Mouse (Mus musculus) spleen, adult 2 months (tissue): ENCODE data around the gene Syce2. TPM values are rescaled to one million over a fixed set of nuclear protein-coding genes. Genes with fewer than 3 reads are reported as not detected.
"Not testable (repeated sequence)": the region's sequence is repeated elsewhere in the genome, so short reads cannot be mapped to it uniquely, and the experiment has no call there.

Experiments
- DNase-seq, 2 experiments: peaks; one replicate each; pipeline versions ENCODE4 v3.0.0 to v3.0.0-alpha.2; 2012 to 2021; ENCODE audit warnings: low spot score in 2 of 2, low read depth in 1 of 2
- H3K27ac ChIP-seq: fragments of 200-500 bp; 2 replicates; pipeline ENCODE4 v1.5.1; 2012; ENCODE audit warnings: low read length, inconsistent platforms; ENCODE audit not compliant: insufficient read depth
- H3K27me3 ChIP-seq: fragments of 200-500 bp; 2 replicates; pipeline ENCODE4 v1.6.1; 2012; ENCODE audit warnings: mild to moderate bottlenecking, moderate library complexity, low read length, inconsistent platforms; ENCODE audit not compliant: control insufficient read depth, insufficient read depth
- H3K36me3 ChIP-seq: fragments of 200-500 bp; 2 replicates; pipeline ENCODE4 v1.6.1; 2012; ENCODE audit warnings: mild to moderate bottlenecking, low read length, inconsistent platforms; ENCODE audit not compliant: control insufficient read depth, insufficient read depth
- H3K4me1 ChIP-seq: fragments of 200-500 bp; 2 replicates; pipeline ENCODE4 v1.6.1; 2011; ENCODE audit warnings: inconsistent platforms; ENCODE audit not compliant: control insufficient read depth, insufficient read depth, insufficient read length
- H3K4me3 ChIP-seq: fragments of 200-500 bp; 2 replicates; pipeline ENCODE4 v1.5.1; 2011; ENCODE audit warnings: mild to moderate bottlenecking, inconsistent platforms; ENCODE audit not compliant: insufficient read depth, insufficient read length; ENCODE audit errors: extremely low read depth
- CTCF ChIP-seq: fragments of 200-500 bp; IDR thresholded peaks from 2 replicates; pipeline ENCODE4 v1.5.1; 2011; ENCODE audit warnings: mild to moderate bottlenecking, inconsistent platforms; ENCODE audit not compliant: insufficient read depth, insufficient read length, insufficient replicate concordance; ENCODE audit errors: extremely low read depth
- POLR2A ChIP-seq: fragments of 200-500 bp; IDR thresholded peaks from 2 replicates; pipeline ENCODE4 v1.6.1; 2011; ENCODE audit warnings: low read depth, low read length, inconsistent platforms
- WGBS: fragments of 180-500 bp; shearing (Covaris S2); methylation state at CpG from one replicate; pipeline ENCODE4 v1.1.7; 2018; 5-methylcytosine and 5-hydroxymethylcytosine counted together
- polyA plus RNA-seq: library from polyadenylated mRNA; depleted of rRNA; stranded (reverse); fragments of >200 nt; gene quantifications from 2 replicates; pipeline ENCODE4 v1.2.3, GENCODE M21; 2012

The Syce2 gene
- polyA plus RNA-seq, 1 experiment: 1.8 TPM

- Histone ChIP-seq H3K4me3 (peak overlapping the region; percentile 66), H3K36me3 (no peaks in the 10 kb centered on the region), H3K27ac (peak overlapping the region; percentile 21; the same call in 1 of the 2 replicates), H3K27me3 (no peaks in the 10 kb centered on the region), H3K4me1 (peaks cover 2% of the 10 kb centered on the region; the same call in 1 of the 2 replicates)
- TF ChIP-seq CTCF (no peak), POLR2A (no peak)
- WGBS: 8% methylated on average over 24 of the region's 24 CpGs
- DNase-seq: no peak
Measured at GRCm38 (mm10) chr8:84902367-84902919, 30.5 kb downstream of the Syce2 start.

- H3K36me3 ChIP-seq: no peaks in the 10 kb centered on the region
- TF ChIP-seq CTCF (peak; percentile 83), POLR2A (peak; percentile 24; the same call in 1 of the 2 replicates)
- no peaks in the 10 kb centered on the region for H3K27me3 ChIP-seq
- peak overlapping the region; percentile 66 for H3K4me3 ChIP-seq
- peak; percentile 71 to 89 for DNase-seq
- H3K4me1 ChIP-seq: peaks cover 2% of the 10 kb centered on the region; the same call in 1 of the 2 replicates
- under 1% methylated on average over 68 of the region's 68 CpGs for WGBS
- peak overlapping the region; percentile 83 for H3K27ac ChIP-seq
Measured at GRCm38 (mm10) chr8:84902920-84903661, 31.2 kb downstream of the Syce2 start.

GRCm38 (mm10) chr8:84904351-84904750 lies 32.4 kb downstream of the Syce2 start:
- TF ChIP-seq CTCF: no peak
- no peak for TF ChIP-seq POLR2A
- Histone ChIP-seq H3K27me3 (no peaks in the 10 kb centered on the region), H3K36me3 (no peaks in the 10 kb centered on the region), H3K27ac (no peak overlapping the region), H3K4me3 (no peak overlapping the region), H3K4me1 (peaks cover 6% of the 10 kb centered on the region)
- no peak for DNase-seq
- WGBS: 73% methylated on average over 7 of the region's 7 CpGs

GRCm38 (mm10) chr8:84907037-84907436 lies 35.1 kb downstream of the Syce2 start:
- peaks cover 3% of the 10 kb centered on the region; the same call in 1 of the 2 replicates for H3K36me3 ChIP-seq
- no peak for DNase-seq
- H3K27ac ChIP-seq: no peak overlapping the region
- H3K4me1 ChIP-seq: peaks cover 8% of the 10 kb centered on the region
- TF ChIP-seq POLR2A (no peak), CTCF (no peak)
- H3K27me3 ChIP-seq: no peaks in the 10 kb centered on the region
- no peak overlapping the region for H3K4me3 ChIP-seq
- 94% methylated on average over 9 of the region's 9 CpGs for WGBS

GRCm38 (mm10) chr8:84907493-84907892 lies 35.6 kb downstream of the Syce2 start:
- no peak for TF ChIP-seq POLR2A
- no peak for TF ChIP-seq CTCF
- Histone ChIP-seq H3K36me3 (peaks cover 3% of the 10 kb centered on the region; the same call in 1 of the 2 replicates), H3K27ac (no peak overlapping the region), H3K4me3 (no peak overlapping the region), H3K4me1 (peaks cover 11% of the 10 kb centered on the region), H3K27me3 (no peaks in the 10 kb centered on the region)
- 53% methylated on average over 8 of the region's 8 CpGs for WGBS
- no peak for DNase-seq

GRCm38 (mm10) chr8:84907979-84908378 lies 36.1 kb downstream of the Syce2 start:
- Histone ChIP-seq H3K4me3 (peak overlapping the region; percentile 23; the same call in 1 of the 2 replicates), H3K4me1 (peaks cover 15% of the 10 kb centered on the region), H3K27ac (0 out of 2 replicates have a peak overlapping the region, but pooled peaks have one; percentile 14)
- WGBS: 8% methylated on average over 7 of the region's 7 CpGs
- H3K36me3 ChIP-seq, DNase-seq, H3K27me3 ChIP-seq: not testable (repeated sequence)
